Mouse (Mus musculus) neural tube, postnatal 0 days (tissue): ENCODE measurements around the gene Rflna. TPM values are rescaled to one million over a fixed set of nuclear protein-coding genes. Genes with fewer than 3 reads are reported as not detected.

Experiments used
- polyA plus RNA-seq: library from polyadenylated mRNA; unstranded; fragments of >200 nt; fragmentation: Nextera tagmentation; extraction: Ambion mirVana; gene quantifications from 2 replicates; pipeline ENCODE4 v1.2.1, GENCODE M21; 2015

The Rflna gene
- 10.4 and 11.0 TPM in 2 replicates for polyA plus RNA-seq

GRCm38 (mm10) chr5:125002969-125003872 is at the start of gene Rflna:
Gene Rflna (plus strand): TSS chr5:125003221.

Other genes starting within 250 kb of the Rflna start
- 63.1 and 65.4 TPM in 2 replicates for gene Ccdc92, start 140.8 kb upstream of the Rflna start, polyA plus RNA-seq
- 66.1 and 67.9 TPM in 2 replicates for gene Zfp664, start 140.5 kb upstream of the Rflna start, polyA plus RNA-seq
- 23.3 and 24.2 TPM in 2 replicates for gene Ncor2, start 176.0 kb downstream of the Rflna start, polyA plus RNA-seq